Mouse (Mus musculus) layer of hippocampus, postnatal 10 days (tissue): Measurements from ENCODE around the gene Snap25. TPM values are rescaled to one million over a fixed set of nuclear protein-coding genes. Genes with fewer than 3 reads are reported as not detected.

ENCODE experiments used
- DNase-seq, 2 experiments: peaks; one replicate each; pipeline ENCODE4 v3.0.0; 2021; ENCODE audit warnings: low spot score in 2 of 2
- total RNA-seq, 2 experiments: library from RNA; stranded (reverse); gene quantifications; 2 replicates each; pipeline ENCODE4 v1.2.3; 2021

Gene Snap25
- total RNA-seq, 2 experiments from 2014 or later = 1,087 to 1,219 TPM

GRCm38 (mm10) chr2:136711746-136712440 lies 1.4 kb upstream of the Snap25 start:
- DNase-seq = peak; percentile 40 to 41

GRCm38 (mm10) chr2:136712441-136713015 lies 725 bp upstream of the Snap25 start:
- DNase-seq = peak in 1 of 2 experiments; percentile 21

DNA sequence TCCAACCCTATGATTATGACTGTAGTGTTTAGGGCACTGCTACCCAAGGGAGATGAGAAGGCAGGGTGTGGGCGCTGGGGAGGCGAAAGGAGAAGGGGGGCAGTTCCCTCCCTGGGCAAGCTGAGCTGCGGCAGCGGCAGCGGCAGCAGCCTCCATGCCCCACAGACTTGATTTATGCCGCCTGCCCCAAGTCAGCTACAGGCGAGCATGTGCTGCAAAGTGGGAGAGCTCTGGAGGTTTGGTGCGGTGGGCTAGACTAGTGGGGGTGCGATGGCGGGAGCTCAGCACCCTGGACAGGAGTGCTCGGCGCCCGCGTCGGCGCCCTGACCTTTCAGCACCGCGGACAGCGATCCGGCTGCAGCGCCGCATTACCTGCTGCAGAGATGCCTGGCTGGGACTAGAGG lies 757 bp downstream of the Snap25 start:
- peak; percentile 69 to 77 for DNase-seq

- no peak for DNase-seq
These were observed 2.3 kb downstream of the Snap25 start for GRCm38 (mm10) chr2:136715531-136715930.

DNA sequence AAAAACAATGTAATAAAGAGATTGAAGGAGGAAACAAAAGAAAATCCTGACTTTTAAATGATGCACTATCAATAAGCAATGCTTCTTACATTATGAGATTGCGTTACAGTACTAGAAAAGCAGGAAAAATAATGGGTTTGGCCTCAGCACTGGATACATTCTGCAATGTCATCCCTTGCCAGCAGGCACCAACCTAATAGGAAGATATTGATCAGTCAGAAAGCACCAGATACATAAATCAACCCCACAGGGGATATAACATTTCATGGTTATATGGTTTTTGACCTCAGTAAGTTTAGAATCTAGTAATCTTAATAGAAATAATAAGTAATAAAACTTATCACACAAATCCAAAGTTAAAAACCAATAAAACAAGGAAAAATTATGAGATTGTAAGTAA lies 3.1 kb downstream of the Snap25 start:
- DNase-seq = no peak

GRCm38 (mm10) chr2:136720235-136720634 lies 7.0 kb downstream of the Snap25 start:
- peak; percentile 56 to 69 for DNase-seq

GRCm38 (mm10) chr2:136738260-136738659 lies 25.0 kb downstream of the Snap25 start:
- no peak for DNase-seq

- DNase-seq = no peak
These were observed 29.0 kb downstream of the Snap25 start for GRCm38 (mm10) chr2:136742230-136742629.

- no peak for DNase-seq
These were observed 31.6 kb downstream of the Snap25 start for GRCm38 (mm10) chr2:136744683-136745326.

DNA sequence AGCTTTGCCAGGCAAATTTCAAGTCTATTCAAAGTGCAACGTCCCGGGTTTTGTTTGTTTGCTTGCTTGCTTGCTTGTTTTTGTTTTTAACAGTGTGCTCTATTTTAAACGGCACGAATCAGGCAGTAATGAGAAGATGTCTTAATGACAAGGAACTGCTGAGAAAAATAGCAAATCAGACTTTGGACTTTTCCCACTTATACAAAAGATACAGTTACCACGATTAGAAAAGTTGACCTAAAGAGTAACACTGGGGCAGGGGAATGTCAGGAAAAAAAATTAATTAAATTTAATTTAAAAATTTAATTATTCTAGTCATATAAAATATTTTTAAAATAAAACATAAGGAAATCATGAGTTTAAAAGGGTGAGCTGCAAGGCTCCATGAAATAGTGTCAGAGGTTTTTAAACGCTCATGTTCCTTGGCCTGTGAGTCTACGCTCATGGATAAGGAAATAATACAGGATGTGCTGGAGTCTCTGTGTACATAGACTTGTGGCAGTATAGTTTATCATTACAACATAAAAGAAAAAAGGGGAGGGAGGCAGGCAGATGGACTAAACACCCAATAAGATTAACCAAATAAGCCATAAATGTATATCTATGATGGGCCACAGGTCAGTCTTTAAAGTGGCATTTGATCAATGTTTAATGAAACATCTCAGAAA lies 32.2 kb downstream of the Snap25 start:
- DNase-seq = no peak

DNA sequence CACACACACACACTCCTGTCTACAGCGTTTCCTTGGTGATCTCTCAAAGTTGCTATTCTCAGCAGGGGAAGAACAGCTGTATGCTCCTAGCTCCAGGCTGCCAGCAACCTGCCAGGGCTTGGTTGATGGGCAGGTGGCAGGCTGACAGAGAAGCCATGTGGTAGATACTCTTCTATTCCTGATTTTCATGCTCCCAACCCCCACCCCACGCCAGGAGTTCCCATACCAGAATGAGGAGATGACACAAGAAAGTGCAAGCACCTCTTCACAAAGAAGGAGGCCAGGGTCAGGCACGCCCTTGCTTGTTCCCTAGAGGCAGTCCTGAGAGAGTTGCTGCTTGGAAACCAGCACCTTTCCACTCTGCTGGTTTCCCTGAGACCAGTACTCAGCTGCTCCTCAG lies 40.4 kb downstream of the Snap25 start:
- DNase-seq = peak; percentile 53 to 60

DNA sequence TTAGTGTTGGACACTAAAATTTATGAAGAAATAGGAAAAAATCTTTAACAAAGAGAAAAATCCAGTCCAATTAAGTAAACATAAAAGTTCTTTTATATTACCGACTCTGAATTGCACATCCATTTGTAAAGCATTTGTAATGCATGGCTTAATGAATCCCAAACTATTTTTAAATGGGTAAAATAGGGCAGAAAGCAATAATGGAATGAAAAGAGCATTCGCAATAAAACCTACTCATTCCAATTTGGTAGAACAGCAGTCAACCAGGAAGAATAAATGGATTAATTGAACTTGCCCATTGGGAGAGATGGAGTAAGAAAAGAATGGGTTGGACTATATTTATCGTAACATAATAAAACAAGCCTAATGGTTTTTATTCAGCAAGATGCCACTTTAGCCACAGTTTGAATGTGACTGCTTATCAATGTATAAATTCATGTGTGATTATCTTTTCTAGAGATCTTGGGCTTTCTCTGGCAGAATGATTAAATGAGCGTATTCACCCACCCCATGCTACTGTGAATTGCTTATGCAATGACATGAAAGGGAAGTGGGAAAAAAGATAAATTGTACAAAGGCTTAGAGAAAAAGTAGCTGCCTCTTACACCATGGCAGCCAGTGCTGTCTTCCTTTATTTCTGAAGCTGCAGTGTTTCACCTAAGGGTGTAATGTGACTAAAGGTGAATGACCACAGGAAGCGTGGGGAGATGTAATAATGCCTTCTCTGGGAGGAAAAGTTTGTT lies 45.7 kb downstream of the Snap25 start:
- DNase-seq = no peak

DNA sequence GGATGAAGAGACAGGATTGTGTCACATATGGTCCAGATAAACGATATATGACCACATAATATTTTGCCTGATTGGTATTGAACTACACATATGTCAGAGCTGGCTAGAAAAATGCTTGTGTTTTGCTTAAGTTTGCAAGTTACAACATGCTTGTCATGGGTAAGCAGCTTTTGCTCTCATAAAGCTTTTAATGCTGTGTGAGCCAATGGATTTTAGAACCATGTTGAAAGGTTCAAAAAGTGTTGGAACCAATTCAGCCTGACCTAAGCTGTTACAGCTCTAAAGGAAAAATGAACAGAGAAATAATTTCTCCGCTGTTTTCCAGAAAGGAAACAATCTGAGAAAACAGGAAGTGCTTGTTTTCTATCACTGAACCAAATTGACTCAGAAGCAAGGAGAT lies 64.9 kb downstream of the Snap25 start:
- no peak for DNase-seq

DNA sequence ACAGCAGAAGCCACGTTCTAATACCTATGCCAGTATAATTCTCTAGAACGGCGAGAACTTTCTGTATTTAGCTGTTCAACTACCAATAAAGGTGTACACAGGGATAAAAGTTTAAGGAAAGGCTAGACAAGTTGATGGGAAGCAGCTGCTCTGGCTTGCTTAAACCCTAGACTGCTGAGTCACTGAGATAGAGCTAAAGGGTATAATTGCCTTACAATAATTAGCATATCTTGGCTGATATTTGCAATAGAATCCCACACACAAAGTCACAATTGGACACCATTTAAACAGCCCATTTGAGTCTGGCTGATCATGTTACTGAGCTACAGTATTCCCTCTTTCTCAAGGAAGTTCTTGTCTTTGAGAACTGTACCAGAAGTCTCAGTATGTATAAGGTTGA lies 65.4 kb downstream of the Snap25 start:
- no peak for DNase-seq

DNA sequence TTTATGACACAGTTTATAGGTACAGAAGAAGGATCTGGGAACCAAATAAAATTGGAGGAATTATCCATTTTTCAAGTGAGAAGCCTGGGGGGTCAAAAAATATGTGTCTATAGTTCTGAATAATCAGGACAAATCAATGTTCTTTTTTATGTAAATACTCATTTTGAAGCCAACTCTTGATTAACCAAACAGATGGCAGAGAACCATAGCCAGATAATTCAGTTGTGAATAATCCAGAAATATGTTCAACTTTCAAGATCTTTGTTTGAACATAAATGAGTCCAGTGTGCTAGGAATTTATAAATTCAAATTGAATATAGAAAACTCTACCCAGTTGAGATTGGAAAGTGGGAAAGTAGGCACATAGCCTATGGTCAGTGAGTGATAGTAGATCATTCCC lies 67.0 kb downstream of the Snap25 start:
- no peak for DNase-seq

DNA sequence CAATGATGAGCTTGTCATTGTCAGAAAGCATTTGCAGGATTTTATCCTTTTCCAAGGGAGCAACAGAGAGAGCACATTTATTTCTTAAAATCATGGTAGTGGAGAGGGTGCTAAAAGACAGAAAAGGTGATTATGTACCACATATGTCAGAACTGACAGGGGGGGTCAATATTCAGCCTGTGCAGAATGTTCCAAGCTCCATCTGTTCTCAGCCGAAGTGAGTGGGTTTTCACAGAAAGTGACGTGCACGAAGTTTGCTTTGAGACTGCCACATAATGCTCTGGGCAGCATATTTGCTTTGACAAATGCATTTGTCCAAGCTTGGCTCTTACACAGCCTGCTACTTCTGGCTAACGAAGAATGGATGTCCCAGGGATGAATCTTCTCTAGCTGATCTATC lies 71.1 kb downstream of the Snap25 start:
- no peak for DNase-seq

DNA sequence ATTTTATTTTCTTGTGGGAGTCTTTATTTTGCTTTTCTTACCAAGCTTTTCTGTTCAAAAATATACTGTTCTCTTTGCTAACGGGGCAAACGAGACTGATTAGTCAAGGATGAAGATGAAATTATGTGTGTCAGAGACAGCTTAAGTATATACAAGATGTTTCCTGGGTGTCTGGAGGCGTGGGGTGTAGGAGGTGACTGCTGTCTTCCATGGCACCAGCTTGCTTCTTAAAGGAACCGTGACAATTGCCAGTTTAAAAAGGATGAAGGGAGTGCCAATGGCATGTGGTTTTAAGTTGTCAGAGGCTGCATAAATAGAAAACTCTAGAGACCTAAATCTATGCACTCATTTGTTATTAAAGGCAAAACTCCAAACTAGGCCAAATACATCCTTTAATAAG lies 75.1 kb downstream of the Snap25 start:
- DNase-seq = no peak

DNA sequence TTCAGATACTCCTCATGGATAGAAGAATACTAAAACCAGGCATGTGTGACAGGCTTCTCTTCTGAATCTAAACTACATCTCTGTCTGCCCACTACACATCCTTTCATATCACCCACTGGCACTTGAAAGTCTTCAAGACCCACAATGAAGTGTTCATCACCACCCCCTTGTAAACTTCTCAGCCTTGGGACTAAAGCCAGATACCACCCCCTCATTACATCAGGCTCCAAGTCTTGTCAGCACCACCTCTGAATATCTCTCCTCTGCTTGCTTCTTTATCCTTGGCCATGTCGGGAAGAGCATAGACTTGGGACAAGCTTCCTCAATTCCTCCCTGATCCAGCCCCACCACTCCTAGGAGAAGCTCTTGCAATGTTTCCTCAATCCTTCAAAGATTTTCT lies 83.3 kb downstream of the Snap25 start:
- no peak for DNase-seq

GRCm38 (mm10) chr2:136798887-136799430 lies 85.7 kb downstream of the Snap25 start:
- no peak for DNase-seq

- DNase-seq = no peak
These were observed 87.8 kb downstream of the Snap25 start for GRCm38 (mm10) chr2:136801102-136801501.

GRCm38 (mm10) chr2:136802076-136802475 lies 88.8 kb downstream of the Snap25 start:
- DNase-seq = no peak
